ENCODE assay signal across 8 mouse cellular contexts in genomic region chr4:45341226-45341625, GRCm38 (mm10). TPM values are rescaled to one million over a fixed set of nuclear protein-coding genes. Genes with fewer than 3 reads are reported as not detected.
DNase-seq lines count a peak whose midpoint lies in the region; ATAC-seq and TF ChIP-seq lines count a peak whose summit lies in the region.

No protein-coding gene starts in this region.

- H3K9ac ChIP-seq in embryonic facial prominence, embryonic 13.5 days: peak overlapping the region; percentile 97; the same call in 1 of the 2 replicates
- H3K9ac ChIP-seq in hindbrain, embryonic 13.5 days: peak overlapping the region; percentile 96
- peak overlapping the region; percentile 88 for H3K9ac ChIP-seq in midbrain, embryonic 14.5 days (replicated peaks; ENCODE audit: low read length)

- ATAC-seq in embryonic facial prominence, embryonic 13.5 days (ENCODE audit: insufficient number of reproducible peaks, insufficient read depth, low FRiP score, low TSS enrichment, low read depth): no peak
- peak; percentile 11; the same call in 1 of the 2 replicates for ATAC-seq in hindbrain, embryonic 13.5 days (ENCODE audit: low FRiP score)
- no peak for ATAC-seq in midbrain, embryonic 14.5 days (ENCODE audit: low FRiP score, low TSS enrichment)

- peak overlapping the region; percentile 63 for H3K4me3 ChIP-seq in layer of hippocampus, adult 2 months
- peak overlapping the region; percentile 97 for H3K4me3 ChIP-seq in embryonic facial prominence, embryonic 13.5 days
- peak overlapping the region; percentile 95 for H3K4me3 ChIP-seq in hindbrain, embryonic 13.5 days
- H3K4me3 ChIP-seq in midbrain, embryonic 14.5 days (replicated peaks; ENCODE audit: low read depth, low read length): peak overlapping the region; percentile 98

- H3K9me3 ChIP-seq in embryonic facial prominence, embryonic 13.5 days: no peaks in the 10 kb centered on the region
- no peaks in the 10 kb centered on the region for H3K9me3 ChIP-seq in hindbrain, embryonic 13.5 days
- no peaks in the 10 kb centered on the region for H3K9me3 ChIP-seq in midbrain, embryonic 14.5 days (ENCODE audit: control insufficient read depth, low read length)

- WGBS in embryonic facial prominence, embryonic 13.5 days: 57% methylated on average over 9 of the region's 9 CpGs
- 57% methylated on average over 9 of the region's 9 CpGs for WGBS in hindbrain, embryonic 13.5 days
- WGBS in midbrain, embryonic 14.5 days: 41% methylated on average over 9 of the region's 9 CpGs

- H3K27ac ChIP-seq in layer of hippocampus, adult 2 months: peak overlapping the region; percentile 93
- peak overlapping the region; percentile 97 for H3K27ac ChIP-seq in embryonic facial prominence, embryonic 13.5 days
- H3K27ac ChIP-seq in hindbrain, embryonic 13.5 days: peak overlapping the region; percentile 92
- H3K27ac ChIP-seq in midbrain, embryonic 14.5 days (replicated peaks; ENCODE audit: low read depth, low read length): peak overlapping the region; percentile 94

- no peaks in the 10 kb centered on the region for H3K27me3 ChIP-seq in embryonic facial prominence, embryonic 13.5 days
- 0 out of 2 replicates have a peak, but pooled peaks cover 2% of the 10 kb centered on the region for H3K27me3 ChIP-seq in hindbrain, embryonic 13.5 days
- no peaks in the 10 kb centered on the region for H3K27me3 ChIP-seq in midbrain, embryonic 14.5 days (ENCODE audit: control insufficient read depth, insufficient read depth, low read length)

- peaks cover 19% of the 10 kb centered on the region for H3K4me1 ChIP-seq in embryonic facial prominence, embryonic 13.5 days
- H3K4me1 ChIP-seq in hindbrain, embryonic 13.5 days (replicated peaks): peaks cover 32% of the 10 kb centered on the region
- peaks cover 18% of the 10 kb centered on the region for H3K4me1 ChIP-seq in midbrain, embryonic 14.5 days (ENCODE audit: control insufficient read depth, insufficient read depth, low read length)

- peaks cover 11% of the 10 kb centered on the region; the same call in 1 of the 2 replicates for H3K36me3 ChIP-seq in embryonic facial prominence, embryonic 13.5 days
- H3K36me3 ChIP-seq in hindbrain, embryonic 13.5 days: peaks cover 6% of the 10 kb centered on the region; the same call in 1 of the 2 replicates
- H3K36me3 ChIP-seq in midbrain, embryonic 14.5 days (ENCODE audit: control insufficient read depth, insufficient read depth, low read length): 0 out of 2 replicates have a peak, but pooled peaks cover 3% of the 10 kb centered on the region

- no peak for DNase-seq in layer of hippocampus, adult 2 months (ENCODE audit: low spot score in 2 of 2)
- DNase-seq in layer of hippocampus, postnatal 14 days (ENCODE audit: low spot score in 2 of 2): no peak
- DNase-seq in midbrain, embryonic 14.5 days: no peak
- DNase-seq in urinary bladder, postnatal 4 days (ENCODE audit: low spot score in 2 of 2): no peak
- no peak for DNase-seq in urinary bladder, postnatal 25 days (ENCODE audit: low spot score)
- no peak for DNase-seq in left cerebral cortex, adult 9 months (ENCODE audit: low spot score in 2 of 2)

- TF ChIP-seq CTCF in layer of hippocampus, adult 2 months (conservative IDR thresholded peaks at IDR 0.05): no peak

- peak overlapping the region; percentile 80 for H3K4me2 ChIP-seq in embryonic facial prominence, embryonic 13.5 days
- peak overlapping the region; percentile 97 for H3K4me2 ChIP-seq in hindbrain, embryonic 13.5 days
- H3K4me2 ChIP-seq in midbrain, embryonic 14.5 days (ENCODE audit: low read length): peak overlapping the region; percentile 95

RNA-seq across cellular contexts. Expression of gene Dcaf10, which starts 0.7 kb away (rescaled TPM):
- 10 to 100 TPM; 16.1 to 16.9 TPM for total RNA-seq in layer of hippocampus, adult 2 months (2021)
- 10 to 100 TPM; 21.4 to 21.5 TPM for total RNA-seq in layer of hippocampus, postnatal 14 days (2021)
- polyA plus RNA-seq in embryonic facial prominence, embryonic 13.5 days (2015; fragmentation: Nextera tagmentation; extraction: Ambion mirVana): 12.4 and 12.5 TPM in 2 replicates
- 8.1 and 8.2 TPM in 2 replicates for polyA plus RNA-seq in hindbrain, embryonic 13.5 days (2015; fragmentation: Nextera tagmentation; extraction: Ambion mirVana)
- 10.9 and 14.6 TPM in 2 replicates for polyA plus RNA-seq in midbrain, embryonic 14.5 days (2014; fragmentation: Nextera tagmentation; extraction: Ambion mirVana)

RNA-seq across cellular contexts. Expression of gene Exosc3, which starts 1.3 kb away (rescaled TPM):
- total RNA-seq in layer of hippocampus, adult 2 months (2021): 10 to 100 TPM; 15.3 to 15.7 TPM
- total RNA-seq in layer of hippocampus, postnatal 14 days (2021): 10 to 100 TPM; 13.5 to 13.6 TPM
- polyA plus RNA-seq in embryonic facial prominence, embryonic 13.5 days (2015; fragmentation: Nextera tagmentation; extraction: Ambion mirVana): 79.7 and 83.0 TPM in 2 replicates
- polyA plus RNA-seq in hindbrain, embryonic 13.5 days (2015; fragmentation: Nextera tagmentation; extraction: Ambion mirVana): 42.5 and 44.6 TPM in 2 replicates
- polyA plus RNA-seq in midbrain, embryonic 14.5 days (2014; fragmentation: Nextera tagmentation; extraction: Ambion mirVana): 38.6 and 42.0 TPM in 2 replicates

RNA-seq across cellular contexts. Expression of gene Trmt10b, which starts 44.3 kb away (rescaled TPM):
- total RNA-seq in layer of hippocampus, adult 2 months (2021): 10 to 100 TPM; 13.8 to 16.1 TPM
- 10 to 100 TPM; 16.5 to 16.7 TPM for total RNA-seq in layer of hippocampus, postnatal 14 days (2021)
- polyA plus RNA-seq in embryonic facial prominence, embryonic 13.5 days (2015; fragmentation: Nextera tagmentation; extraction: Ambion mirVana): 17.8 and 19.9 TPM in 2 replicates
- polyA plus RNA-seq in hindbrain, embryonic 13.5 days (2015; fragmentation: Nextera tagmentation; extraction: Ambion mirVana): 22.4 and 24.0 TPM in 2 replicates
- polyA plus RNA-seq in midbrain, embryonic 14.5 days (2014; fragmentation: Nextera tagmentation; extraction: Ambion mirVana): 25.5 and 28.2 TPM in 2 replicates
